Mouse (Mus musculus) lung, adult 2 months (tissue): Measurements from ENCODE around the gene Nat8f6.

Source experiments
- CTCF ChIP-seq: fragments of 200-500 bp; IDR thresholded peaks from 2 replicates; pipeline ENCODE4 v1.5.1; 2011; ENCODE audit warnings: mild to moderate bottlenecking, low read length, control low read depth; ENCODE audit not compliant: insufficient read depth
- POLR2A ChIP-seq: fragments of 200-500 bp; IDR thresholded peaks from 2 replicates; pipeline ENCODE4 v1.6.1; 2011; ENCODE audit warnings: low read depth, mild to moderate bottlenecking, control low read depth, low read length, borderline replicate concordance; ENCODE audit errors: extremely low read depth

GRCm38 (mm10) chr6:85839982-85840381 is 19.2 kb upstream of the Nat8f6 start:
- TF ChIP-seq POLR2A (no peak), CTCF (no peak)
